Mouse (Mus musculus) intestine, embryonic 15.5 days (tissue): ENCODE measurements around the gene Igsf21. TPM values are rescaled to one million over a fixed set of nuclear protein-coding genes. Genes with fewer than 3 reads are reported as not detected.

Source experiments
- ATAC-seq: fragments of 200-750 bp; cut with Nextera tagmentation; 2 replicates; pipeline ENCODE4 v1.8.0; 2017; ENCODE audit warnings: moderate TSS enrichment, moderate library complexity
- H3K27ac ChIP-seq: fragments of 300-500 bp; sonication (generic); 2 replicates; pipeline ENCODE4 v1.5.1; 2015; ENCODE audit warnings: mild to moderate bottlenecking, inconsistent platforms
- H3K27me3 ChIP-seq: fragments of 300-500 bp; sonication (generic); replicated peaks from 2 replicates; pipeline ENCODE4 v1.6.1; 2015; ENCODE audit warnings: inconsistent platforms
- H3K36me3 ChIP-seq: fragments of 300-500 bp; sonication (generic); 2 replicates; pipeline ENCODE4 v1.6.1; 2015; ENCODE audit warnings: inconsistent platforms
- H3K4me1 ChIP-seq: fragments of 300-500 bp; sonication (generic); replicated peaks from 2 replicates; pipeline ENCODE4 v1.6.1; 2015; ENCODE audit warnings: inconsistent platforms
- H3K4me2 ChIP-seq: fragments of 300-500 bp; sonication (generic); replicated peaks from 2 replicates; pipeline ENCODE4 v1.6.1; 2015; ENCODE audit warnings: mild to moderate bottlenecking, inconsistent platforms
- H3K4me3 ChIP-seq: fragments of 300-500 bp; sonication (generic); replicated peaks from 2 replicates; pipeline ENCODE4 v1.5.1; 2015; ENCODE audit warnings: inconsistent platforms
- H3K9ac ChIP-seq: fragments of 300-500 bp; sonication (generic); 2 replicates; pipeline ENCODE4 v1.6.1; 2015; ENCODE audit warnings: inconsistent platforms
- H3K9me3 ChIP-seq: fragments of 300-500 bp; sonication (generic); 2 replicates; pipeline ENCODE4 v1.6.1; 2016; ENCODE audit warnings: inconsistent platforms
- WGBS: fragments of 180-500 bp; shearing (Covaris S2); methylation state at CpG from one replicate; pipeline ENCODE4 v1.1.7; 2015; 5-methylcytosine and 5-hydroxymethylcytosine counted together
- polyA plus RNA-seq: library from polyadenylated mRNA; unstranded; fragments of >200 nt; fragmentation: Nextera tagmentation; extraction: Ambion mirVana; gene quantifications from 2 replicates; pipeline ENCODE4 v1.2.1, GENCODE M21; 2015

Igsf21 gene
- polyA plus RNA-seq, 1 experiment from 2014 or later, result 1.3 TPM

- H3K4me3 ChIP-seq, result no peak overlapping the region
- peaks cover 8% of the 10 kb centered on the region; the same call in 1 of the 2 replicates for H3K27me3 ChIP-seq
- no peak overlapping the region for H3K27ac ChIP-seq
- no peaks in the 10 kb centered on the region for H3K9me3 ChIP-seq
- H3K4me2 ChIP-seq, result no peak overlapping the region
- no peak for ATAC-seq
- no peak overlapping the region for H3K9ac ChIP-seq
- no peaks in the 10 kb centered on the region for H3K36me3 ChIP-seq
- 61% methylated on average over 12 of the region's 12 CpGs for WGBS
- peaks cover 7% of the 10 kb centered on the region for H3K4me1 ChIP-seq
Observed at GRCm38 (mm10) chr4:140076852-140077563, 169.6 kb downstream of the Igsf21 start.

- Histone ChIP-seq H3K9ac (no peak overlapping the region), H3K4me2 (no peak overlapping the region), H3K36me3 (no peaks in the 10 kb centered on the region), H3K27ac (no peak overlapping the region), H3K4me1 (peaks cover 7% of the 10 kb centered on the region), H3K9me3 (no peaks in the 10 kb centered on the region), H3K27me3 (peaks cover 9% of the 10 kb centered on the region; the same call in 1 of the 2 replicates), H3K4me3 (no peak overlapping the region)
- no peak for ATAC-seq
- 75% methylated on average over 6 of the region's 6 CpGs for WGBS
Observed at GRCm38 (mm10) chr4:140076428-140076827, 170.2 kb downstream of the Igsf21 start.

- Histone ChIP-seq H3K4me1 (peaks cover 5% of the 10 kb centered on the region; the same call in 1 of the 2 replicates), H3K4me2 (no peak overlapping the region), H3K27me3 (peaks cover 9% of the 10 kb centered on the region; the same call in 1 of the 2 replicates), H3K4me3 (no peak overlapping the region), H3K9me3 (no peaks in the 10 kb centered on the region), H3K9ac (no peak overlapping the region), H3K36me3 (no peaks in the 10 kb centered on the region), H3K27ac (no peak overlapping the region)
- 32% methylated on average over 17 of the region's 17 CpGs for WGBS
- no peak for ATAC-seq
Observed at GRCm38 (mm10) chr4:140071047-140071446, 175.5 kb downstream of the Igsf21 start.

DNA sequence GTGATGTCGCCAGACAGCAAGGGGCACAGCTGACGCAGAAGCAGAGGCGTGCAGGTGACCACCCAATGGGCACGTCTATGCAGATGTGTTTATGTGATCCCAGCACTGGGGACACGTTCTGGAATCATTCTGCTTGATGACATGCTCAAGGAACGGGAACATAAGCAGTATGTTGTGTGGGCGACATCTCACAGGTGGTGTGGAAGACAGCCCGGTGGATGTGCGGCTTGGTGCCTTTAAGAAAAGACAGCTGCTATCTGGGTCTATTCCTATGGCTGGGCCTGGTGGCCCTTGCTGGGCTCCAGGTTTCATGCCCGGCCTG, 176.3 kb downstream of the Igsf21 start:
- Histone ChIP-seq H3K4me3 (no peak overlapping the region), H3K27ac (no peak overlapping the region), H3K9me3 (no peaks in the 10 kb centered on the region), H3K4me2 (no peak overlapping the region), H3K9ac (no peak overlapping the region), H3K27me3 (peaks cover 9% of the 10 kb centered on the region; the same call in 1 of the 2 replicates), H3K4me1 (peaks cover 5% of the 10 kb centered on the region; the same call in 1 of the 2 replicates), H3K36me3 (no peaks in the 10 kb centered on the region)
- 27% methylated on average over 10 of the region's 10 CpGs for WGBS
- ATAC-seq, result no peak

DNA sequence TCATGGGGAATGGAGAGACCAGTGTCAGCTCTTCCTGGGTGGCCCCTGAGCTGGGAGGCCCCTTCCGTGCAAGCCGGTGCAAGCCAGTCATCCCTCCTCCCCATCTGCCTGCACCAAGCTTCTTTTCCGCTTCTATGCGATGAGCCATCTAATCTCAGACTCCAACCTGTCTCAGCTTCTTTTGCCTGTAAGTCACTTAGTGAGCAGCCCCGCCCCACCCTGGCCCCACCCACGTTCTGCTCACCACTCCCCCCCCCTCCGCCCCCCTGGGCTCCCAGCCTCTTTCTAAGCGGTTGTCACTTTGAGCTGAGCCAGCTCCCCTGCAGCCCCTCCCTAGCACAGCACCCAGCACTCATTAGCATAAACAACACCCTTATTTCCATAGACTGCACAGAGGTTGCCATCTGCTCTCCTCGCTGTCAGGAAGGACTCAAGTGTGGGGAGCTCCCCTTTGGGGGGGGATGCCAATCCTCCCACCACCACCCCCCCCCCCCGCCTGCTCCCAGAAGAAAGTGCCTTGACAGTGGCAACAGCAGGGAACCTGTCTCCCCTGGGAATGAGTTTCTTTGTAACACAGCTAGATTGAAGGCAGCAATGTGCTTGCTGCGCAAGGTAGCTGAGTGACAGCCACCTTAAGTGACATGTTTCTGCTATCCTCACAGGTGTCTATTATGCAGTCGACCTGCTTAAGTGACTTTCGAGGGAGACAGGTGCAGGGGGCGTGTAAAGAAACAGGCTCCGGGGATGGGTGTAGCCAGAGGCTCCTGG, 176.8 kb downstream of the Igsf21 start:
- 6% methylated on average over 15 of the region's 15 CpGs for WGBS
- ATAC-seq, result peak; percentile 78
- Histone ChIP-seq H3K4me1 (peaks cover 5% of the 10 kb centered on the region; the same call in 1 of the 2 replicates), H3K9me3 (no peaks in the 10 kb centered on the region), H3K9ac (no peak overlapping the region), H3K27me3 (peaks cover 9% of the 10 kb centered on the region; the same call in 1 of the 2 replicates), H3K4me2 (no peak overlapping the region), H3K36me3 (no peaks in the 10 kb centered on the region), H3K4me3 (no peak overlapping the region), H3K27ac (no peak overlapping the region)

DNA sequence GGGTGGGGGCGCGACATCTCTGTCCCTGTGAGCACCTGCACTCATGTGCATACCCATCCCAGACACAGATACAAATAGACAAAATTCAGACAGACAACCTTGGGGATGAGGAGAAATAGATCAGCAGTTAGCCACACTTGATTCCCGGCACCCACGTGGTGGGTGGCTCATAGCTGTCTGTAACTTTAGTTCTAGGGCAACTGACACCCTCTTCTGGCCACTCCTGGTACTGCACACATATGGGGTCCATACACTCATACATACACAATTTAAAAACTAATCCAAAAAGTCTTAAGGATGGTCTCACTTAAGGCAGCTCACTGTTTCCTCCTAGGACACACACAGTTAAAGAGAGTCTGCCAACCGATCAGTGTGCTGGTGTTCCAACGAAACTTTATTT, 178.1 kb downstream of the Igsf21 start:
- no peak overlapping the region for H3K9ac ChIP-seq
- no peaks in the 10 kb centered on the region for H3K36me3 ChIP-seq
- no peak overlapping the region for H3K4me3 ChIP-seq
- H3K27ac ChIP-seq, result no peak overlapping the region
- WGBS, result 93% methylated on average over 6 of the region's 6 CpGs
- ATAC-seq, result no peak
- H3K27me3 ChIP-seq, result peaks cover 9% of the 10 kb centered on the region; the same call in 1 of the 2 replicates
- no peak overlapping the region for H3K4me2 ChIP-seq
- H3K9me3 ChIP-seq, result no peaks in the 10 kb centered on the region
- H3K4me1 ChIP-seq, result peaks cover 5% of the 10 kb centered on the region; the same call in 1 of the 2 replicates

DNA sequence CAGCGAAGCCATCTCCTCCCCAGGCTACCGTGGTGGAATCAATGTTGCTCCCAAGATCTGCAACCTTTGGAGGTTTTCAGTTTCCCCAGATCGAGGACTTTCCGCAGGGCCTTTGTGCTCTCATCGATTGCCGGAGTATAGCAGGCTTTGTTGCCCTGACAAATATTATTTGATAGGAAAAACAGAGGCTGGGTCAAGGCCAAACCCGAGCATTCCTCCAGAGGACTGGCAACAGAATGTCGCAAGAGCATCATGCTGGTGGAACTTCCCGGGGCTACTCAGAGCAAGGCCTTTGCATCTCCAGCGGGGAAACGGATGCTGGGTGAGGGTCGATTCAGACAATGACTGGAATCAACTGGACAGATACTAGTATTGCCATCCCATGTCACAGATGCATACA, 180.6 kb downstream of the Igsf21 start:
- WGBS, result 84% methylated on average over 12 of the region's 12 CpGs
- Histone ChIP-seq H3K27me3 (no peaks in the 10 kb centered on the region), H3K4me3 (no peak overlapping the region), H3K36me3 (no peaks in the 10 kb centered on the region), H3K27ac (no peak overlapping the region), H3K9me3 (no peaks in the 10 kb centered on the region), H3K4me1 (peaks cover 5% of the 10 kb centered on the region; the same call in 1 of the 2 replicates), H3K4me2 (no peak overlapping the region), H3K9ac (no peak overlapping the region)
- ATAC-seq, result no peak

- H3K4me2 ChIP-seq, result no peak overlapping the region
- H3K4me1 ChIP-seq, result no peaks in the 10 kb centered on the region
- no peak for ATAC-seq
- no peaks in the 10 kb centered on the region for H3K36me3 ChIP-seq
- 84% methylated on average over 13 of the region's 13 CpGs for WGBS
- H3K9ac ChIP-seq, result no peak overlapping the region
- H3K4me3 ChIP-seq, result no peak overlapping the region
- H3K27ac ChIP-seq, result no peak overlapping the region
- H3K27me3 ChIP-seq, result no peaks in the 10 kb centered on the region
- H3K9me3 ChIP-seq, result no peaks in the 10 kb centered on the region
Observed at GRCm38 (mm10) chr4:140063153-140063671, 183.4 kb downstream of the Igsf21 start.

GRCm38 (mm10) chr4:140060251-140060650, 186.3 kb downstream of the Igsf21 start:
- whole genome bisulfite sequencing, result 89% methylated on average over 5 of the region's 5 CpGs
- no peak for ATAC-seq

GRCm38 (mm10) chr4:140053042-140053441, 193.5 kb downstream of the Igsf21 start:
- Histone ChIP-seq H3K4me1 (no peaks in the 10 kb centered on the region), H3K4me2 (no peak overlapping the region), H3K9ac (no peak overlapping the region), H3K27me3 (no peaks in the 10 kb centered on the region), H3K4me3 (no peak overlapping the region), H3K9me3 (no peaks in the 10 kb centered on the region), H3K27ac (no peak overlapping the region), H3K36me3 (no peaks in the 10 kb centered on the region)
- no peak for ATAC-seq
- WGBS, result 64% methylated on average over 7 of the region's 7 CpGs

More at GRCm38 (mm10) chr4:140060251-140060650, 186.3 kb downstream of the Igsf21 start:
- Histone ChIP-seq H3K9me3 (no peaks in the 10 kb centered on the region), H3K27me3 (no peaks in the 10 kb centered on the region), H3K4me2 (no peak overlapping the region), H3K36me3 (no peaks in the 10 kb centered on the region), H3K4me3 (no peak overlapping the region), H3K27ac (no peak overlapping the region), H3K4me1 (no peaks in the 10 kb centered on the region), H3K9ac (no peak overlapping the region)

GRCm38 (mm10) chr4:140052575-140052974, 194.0 kb downstream of the Igsf21 start:
- H3K36me3 ChIP-seq, result no peaks in the 10 kb centered on the region
- WGBS, result 51% methylated on average over 11 of the region's 11 CpGs
- ATAC-seq, result no peak

DNA sequence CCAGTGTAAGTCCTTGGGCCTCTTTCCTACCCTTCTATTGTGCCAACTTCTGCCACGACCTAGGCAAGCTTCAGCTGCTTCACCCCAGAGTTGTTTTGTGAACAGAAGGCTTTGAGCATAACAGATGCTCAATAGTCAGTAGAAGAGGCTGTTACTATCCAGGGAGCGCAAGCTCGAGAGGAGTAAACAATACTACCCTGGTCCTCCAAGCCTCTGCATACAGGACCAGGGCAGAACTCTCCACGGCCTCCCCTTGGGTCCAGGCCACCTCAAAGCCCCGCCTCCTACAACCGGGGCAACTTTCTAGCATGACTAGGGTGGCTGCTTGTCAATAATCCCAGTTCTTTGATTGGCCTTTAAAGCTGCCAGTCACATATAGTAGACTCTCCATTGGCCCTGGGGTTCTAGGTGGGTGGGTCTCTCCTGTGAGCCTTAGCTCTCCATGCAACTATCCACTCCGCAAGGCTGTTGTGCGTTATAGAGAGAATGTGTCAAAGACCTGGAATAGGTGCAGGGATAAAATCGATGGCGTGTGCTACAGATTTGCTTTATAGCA, 198.7 kb downstream of the Igsf21 start:
- Histone ChIP-seq H3K9ac (no peak overlapping the region), H3K36me3 (no peaks in the 10 kb centered on the region), H3K4me3 (no peak overlapping the region), H3K27ac (no peak overlapping the region), H3K4me2 (no peak overlapping the region), H3K4me1 (no peaks in the 10 kb centered on the region), H3K27me3 (no peaks in the 10 kb centered on the region), H3K9me3 (no peaks in the 10 kb centered on the region)
- 63% methylated on average over 10 of the region's 10 CpGs for WGBS
- no peak for ATAC-seq

More at GRCm38 (mm10) chr4:140052575-140052974, 194.0 kb downstream of the Igsf21 start:
- Histone ChIP-seq H3K9ac (no peak overlapping the region), H3K9me3 (no peaks in the 10 kb centered on the region), H3K27me3 (no peaks in the 10 kb centered on the region), H3K4me1 (no peaks in the 10 kb centered on the region), H3K4me3 (no peak overlapping the region), H3K27ac (no peak overlapping the region), H3K4me2 (no peak overlapping the region)
